Mouse (Mus musculus): ENCODE results near the gene Chchd4. TPM values are rescaled to one million over a fixed set of nuclear protein-coding genes. Genes with fewer than 3 reads are reported as not detected.
A peak's percentile ranks its signal among the peaks of the same experiment; 100 is the strongest.

The Chchd4 gene
- 30.7 and 34.3 TPM in 2 replicates for polyA plus RNA-seq (2016; fragmentation: Nextera tagmentation; extraction: Ambion mirVana)

DNA sequence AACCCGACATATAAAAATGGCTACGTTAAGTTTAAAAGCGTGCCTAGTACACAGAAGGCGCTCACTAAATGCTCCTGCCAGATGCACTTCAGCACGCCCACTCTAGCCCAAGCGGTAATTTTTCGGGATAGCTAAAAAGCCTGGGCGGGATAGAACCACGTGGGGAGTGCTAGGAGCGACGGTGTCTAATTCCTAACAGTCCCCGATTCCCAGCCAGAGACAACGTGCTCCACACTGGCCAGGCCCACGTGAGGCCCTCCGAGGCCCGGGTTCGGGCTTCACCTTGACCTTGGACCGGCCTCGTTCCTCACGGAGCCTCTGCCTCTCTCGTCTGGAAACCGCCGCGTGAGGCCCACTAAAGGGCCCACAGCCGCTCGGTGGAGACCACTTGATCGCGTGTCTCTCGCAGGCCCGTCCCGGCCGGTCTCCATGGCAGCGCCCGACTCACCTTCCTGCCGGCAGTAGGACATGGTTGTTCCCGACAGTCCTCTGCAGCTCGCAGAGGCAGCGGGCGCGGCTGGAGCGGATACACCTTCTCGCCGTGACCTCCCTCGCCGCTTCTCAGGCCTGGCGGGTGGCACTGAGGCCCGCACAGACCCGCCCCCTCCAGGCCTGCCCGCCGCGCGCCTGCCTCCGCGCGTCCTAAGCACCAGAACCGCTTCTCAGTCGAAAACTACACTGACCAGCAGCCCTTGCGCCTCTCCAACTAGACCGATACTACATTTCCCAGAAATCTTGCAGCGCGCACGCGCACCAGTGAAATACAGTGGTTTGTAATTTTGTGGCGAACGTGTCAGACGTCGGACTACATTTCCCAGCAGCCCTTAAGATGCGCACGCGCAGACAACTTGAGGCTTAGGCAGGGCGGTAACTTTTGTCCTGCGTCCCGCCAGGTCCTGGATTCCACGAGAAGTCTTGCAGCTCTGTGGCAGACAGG lies at the start of gene Chchd4, which contains the start of gene Tmem43:
Gene Chchd4 (minus strand): TSS at position 679 of the 937 bp plus-strand sequence.
Gene Tmem43 (plus strand): TSS at position 836 of the 937 bp plus-strand sequence.
- under 1% methylated on average over 74 of the region's 74 CpGs for WGBS
- Histone ChIP-seq H3K27me3 (ENCODE audit: low read depth, poor library complexity, severe bottlenecking) (no peaks in the 10 kb centered on the region), H3K9me3 (replicated peaks) (no peaks in the 10 kb centered on the region), H3K4me1 (peaks cover 41% of the 10 kb centered on the region), H3K27ac (replicated peaks) (peak within 1 kb of the TSS; percentile 88), H3K36me3 (peaks cover 54% of the 10 kb centered on the region), H3K4me3 (peak within 1 kb of the TSS; percentile 90)
- DNase-seq (ENCODE audit: low spot score): peak; percentile 98

DNA sequence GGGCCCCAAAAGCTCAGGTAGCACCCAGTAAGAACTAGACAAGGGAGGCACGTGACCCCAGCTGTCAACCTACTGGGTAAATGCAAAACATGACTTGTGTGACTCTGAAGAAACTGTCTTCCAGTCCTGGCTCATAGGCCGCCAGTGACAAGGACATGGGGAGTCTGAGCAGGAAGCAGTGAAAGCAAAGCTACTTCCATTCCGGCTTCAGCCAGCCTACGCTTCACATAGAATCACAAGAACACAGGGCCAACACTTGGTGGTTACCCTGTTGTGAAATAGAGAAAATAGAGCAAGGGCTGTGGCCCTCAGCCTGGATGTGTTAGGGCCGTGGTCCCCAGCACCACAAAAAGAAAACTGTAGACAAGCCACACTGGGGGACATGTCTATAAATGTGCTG lies 49.5 kb upstream of the Chchd4 start:
- Histone ChIP-seq H3K4me3 (no peak overlapping the region), H3K27me3 (ENCODE audit: low read depth, poor library complexity, severe bottlenecking) (no peaks in the 10 kb centered on the region), H3K9me3 (replicated peaks) (no peaks in the 10 kb centered on the region), H3K27ac (replicated peaks) (no peak overlapping the region), H3K4me1 (no peaks in the 10 kb centered on the region), H3K36me3 (peaks cover 80% of the 10 kb centered on the region)
- WGBS: 95% methylated on average over 5 of the region's 5 CpGs
- DNase-seq (ENCODE audit: low spot score): no peak

DNA sequence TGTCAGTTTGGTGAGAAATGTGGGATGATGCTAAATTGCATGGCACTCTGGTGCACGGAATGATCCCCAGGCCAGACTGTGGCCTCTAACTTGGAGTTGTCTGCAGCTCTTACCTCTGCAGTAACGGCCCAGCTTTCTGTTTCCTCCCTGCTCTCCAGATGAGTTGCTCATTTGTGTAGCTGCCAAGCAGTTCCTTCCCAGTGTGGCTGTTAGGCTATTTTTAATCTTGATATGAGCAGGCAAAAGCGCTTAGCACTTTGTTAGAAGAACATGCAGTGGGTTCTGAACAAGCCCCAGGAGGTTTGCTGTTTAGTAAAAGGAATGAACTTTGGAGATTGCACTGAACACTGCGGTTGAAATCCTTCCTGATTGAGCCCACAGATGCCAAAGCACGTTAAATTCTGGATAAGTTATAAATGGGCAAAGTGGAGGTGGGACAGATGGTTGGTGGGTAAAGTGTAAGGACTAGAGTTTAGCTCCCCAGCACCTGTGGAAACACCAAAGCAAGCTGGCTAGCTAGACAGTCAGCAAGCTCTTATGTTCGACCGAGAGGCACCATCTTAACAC lies 45.2 kb upstream of the Chchd4 start:
- Histone ChIP-seq H3K27me3 (ENCODE audit: low read depth, poor library complexity, severe bottlenecking) (no peaks in the 10 kb centered on the region), H3K4me1 (peaks cover 33% of the 10 kb centered on the region), H3K36me3 (peaks cover 64% of the 10 kb centered on the region), H3K4me3 (no peak overlapping the region), H3K27ac (replicated peaks) (no peak overlapping the region), H3K9me3 (replicated peaks) (no peaks in the 10 kb centered on the region)
- no peak for DNase-seq (ENCODE audit: low spot score)
- 90% methylated on average over 7 of the region's 7 CpGs for WGBS

DNA sequence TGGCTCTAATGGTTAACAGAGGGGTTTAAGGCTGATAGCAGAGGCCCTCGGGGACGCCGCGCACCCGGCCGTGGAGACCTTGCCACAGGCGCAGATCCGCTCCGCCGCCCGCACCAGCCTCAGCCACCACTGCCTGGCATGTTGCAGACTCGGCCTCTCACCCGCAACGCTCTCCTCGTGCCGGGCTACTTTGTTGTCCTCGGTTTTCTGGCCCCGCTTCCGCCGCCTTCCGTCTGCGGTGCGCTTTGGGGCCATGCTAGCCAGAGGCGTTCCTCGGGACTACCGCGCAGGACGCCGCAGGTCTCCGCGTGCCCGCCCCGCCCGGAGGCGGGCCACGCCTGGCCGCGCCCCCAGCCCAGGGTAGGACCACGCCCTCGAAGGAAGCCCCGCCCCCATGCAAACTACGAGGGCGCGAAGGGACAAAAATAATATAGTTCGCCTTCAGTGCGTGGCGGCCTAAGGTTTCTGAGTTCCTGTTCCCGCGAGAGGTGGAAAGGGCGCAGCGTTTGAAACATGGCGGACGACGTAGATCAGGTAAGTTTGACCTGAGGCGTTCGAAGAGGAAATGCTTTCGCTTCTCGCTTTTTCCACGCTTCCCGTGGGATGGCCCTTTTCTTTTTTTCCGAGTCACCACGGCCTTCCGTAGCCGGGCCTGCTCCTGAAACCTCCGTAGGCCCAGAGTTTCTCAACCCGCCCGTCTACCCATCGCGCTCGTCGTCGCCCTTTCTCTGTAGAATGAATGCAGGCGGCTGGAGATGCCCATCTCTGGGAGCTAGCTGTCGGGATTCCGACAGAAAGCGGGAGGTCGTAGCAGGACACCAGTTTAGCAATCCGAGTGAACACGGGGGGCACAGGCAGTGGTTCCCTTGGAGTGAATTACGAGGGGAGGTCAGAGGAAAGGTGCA lies 42.5 kb upstream of the Chchd4 start, which contains the start of the genes Xpc and Lsm3:
Gene Xpc (minus strand): TSS at position 344 of the 905 bp plus-strand sequence.
Gene Lsm3 (plus strand): TSS at position 384 of the 905 bp plus-strand sequence.
- Histone ChIP-seq H3K36me3 (peaks cover 47% of the 10 kb centered on the region), H3K4me3 (peak within 1 kb of the TSS; percentile 83), H3K27me3 (ENCODE audit: low read depth, poor library complexity, severe bottlenecking) (no peaks in the 10 kb centered on the region), H3K27ac (replicated peaks) (peak within 1 kb of the TSS; percentile 92), H3K4me1 (peaks cover 36% of the 10 kb centered on the region), H3K9me3 (replicated peaks) (no peaks in the 10 kb centered on the region)
- DNase-seq (ENCODE audit: low spot score): peak; percentile 98
- WGBS: under 1% methylated on average over 80 of the region's 80 CpGs

DNA sequence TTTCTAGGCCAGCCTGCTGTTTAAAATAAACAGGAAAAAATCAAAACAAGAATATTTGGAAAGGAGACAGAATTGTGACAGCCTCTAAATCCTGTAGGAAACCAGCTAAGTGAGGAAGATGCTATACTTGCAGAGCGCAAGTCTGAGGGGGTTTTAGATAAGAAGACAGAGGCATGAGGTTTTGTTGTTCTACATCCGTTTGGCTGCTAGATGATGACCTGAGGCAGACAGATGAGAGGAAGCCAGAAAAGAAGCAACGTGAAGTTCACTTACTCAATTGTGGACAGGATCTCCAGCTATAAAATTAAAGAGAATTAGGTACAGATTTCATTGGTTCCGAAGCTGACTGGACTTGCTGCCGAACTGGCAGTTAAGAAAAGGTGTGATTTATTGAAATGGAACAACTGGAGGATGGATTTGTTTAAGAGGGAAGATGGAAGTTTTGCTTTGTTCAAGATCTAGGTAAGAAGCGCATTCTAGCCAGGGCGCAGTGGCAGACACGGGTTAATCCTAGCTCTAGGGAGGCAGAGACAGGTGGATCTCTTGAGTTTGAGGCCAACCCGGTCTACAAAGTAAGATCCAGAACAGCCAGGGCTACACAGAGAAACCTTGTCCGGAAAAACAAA lies 41.5 kb upstream of the Chchd4 start:
- 43% methylated on average over 10 of the region's 10 CpGs for WGBS
- H3K4me3 ChIP-seq: peak overlapping the region; percentile 83
- H3K27me3 ChIP-seq (ENCODE audit: low read depth, poor library complexity, severe bottlenecking): no peaks in the 10 kb centered on the region
- H3K9me3 ChIP-seq (replicated peaks): no peaks in the 10 kb centered on the region
- H3K27ac ChIP-seq (replicated peaks): peak overlapping the region; percentile 92
- DNase-seq (ENCODE audit: low spot score): no peak
- H3K36me3 ChIP-seq: peaks cover 46% of the 10 kb centered on the region
- peaks cover 36% of the 10 kb centered on the region for H3K4me1 ChIP-seq

DNA sequence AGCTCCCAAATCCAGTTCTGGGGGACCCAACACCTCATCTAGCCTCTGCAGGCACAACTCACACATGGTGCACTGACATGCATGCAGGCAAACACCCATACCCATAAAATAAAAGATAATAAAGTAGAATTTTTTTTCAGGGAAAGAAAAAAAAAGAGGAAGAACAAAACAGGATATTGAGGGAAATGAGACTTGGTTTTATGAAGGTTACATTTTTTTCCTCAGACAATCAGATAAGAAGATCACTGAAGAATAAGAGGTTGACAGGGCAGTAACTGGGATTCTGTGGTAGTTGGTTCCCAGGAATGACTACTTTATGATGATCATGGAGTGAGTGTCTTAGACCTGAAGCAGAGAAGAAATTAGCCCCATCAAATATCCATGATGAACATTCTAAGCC lies 40.8 kb upstream of the Chchd4 start:
- H3K4me1 ChIP-seq: peaks cover 36% of the 10 kb centered on the region
- H3K9me3 ChIP-seq (replicated peaks): no peaks in the 10 kb centered on the region
- H3K36me3 ChIP-seq: peaks cover 45% of the 10 kb centered on the region
- DNase-seq (ENCODE audit: low spot score): no peak
- H3K4me3 ChIP-seq: 0 out of 2 replicates have a peak overlapping the region, but pooled peaks have one; percentile 83
- no peak overlapping the region for H3K27ac ChIP-seq (replicated peaks)
- H3K27me3 ChIP-seq (ENCODE audit: low read depth, poor library complexity, severe bottlenecking): no peaks in the 10 kb centered on the region

DNA sequence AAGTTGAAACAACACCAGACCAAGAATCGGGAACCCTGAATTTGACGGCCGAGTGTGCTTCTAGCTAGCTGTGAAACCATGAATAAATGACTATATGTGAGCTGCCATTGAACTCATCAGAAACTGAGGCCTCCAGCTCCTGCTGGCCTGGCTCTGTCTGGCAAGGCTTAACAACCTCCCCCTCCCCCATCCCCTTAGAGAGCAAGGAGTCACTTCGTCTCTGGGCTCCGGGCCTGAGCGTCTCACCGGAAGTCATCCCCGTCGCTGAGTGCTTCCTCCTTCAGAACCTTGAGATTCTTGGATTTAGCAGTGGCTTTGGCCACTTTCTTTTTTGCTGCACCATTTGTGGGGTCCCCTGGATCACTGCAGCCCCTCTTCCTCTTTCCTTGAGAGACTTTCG lies 36.9 kb upstream of the Chchd4 start:
- Histone ChIP-seq H3K4me1 (peaks cover 19% of the 10 kb centered on the region), H3K4me3 (no peak overlapping the region), H3K36me3 (peaks cover 64% of the 10 kb centered on the region), H3K9me3 (replicated peaks) (no peaks in the 10 kb centered on the region), H3K27me3 (ENCODE audit: low read depth, poor library complexity, severe bottlenecking) (no peaks in the 10 kb centered on the region), H3K27ac (replicated peaks) (no peak overlapping the region)
- 83% methylated on average over 10 of the region's 10 CpGs for WGBS
- DNase-seq (ENCODE audit: low spot score): no peak

DNA sequence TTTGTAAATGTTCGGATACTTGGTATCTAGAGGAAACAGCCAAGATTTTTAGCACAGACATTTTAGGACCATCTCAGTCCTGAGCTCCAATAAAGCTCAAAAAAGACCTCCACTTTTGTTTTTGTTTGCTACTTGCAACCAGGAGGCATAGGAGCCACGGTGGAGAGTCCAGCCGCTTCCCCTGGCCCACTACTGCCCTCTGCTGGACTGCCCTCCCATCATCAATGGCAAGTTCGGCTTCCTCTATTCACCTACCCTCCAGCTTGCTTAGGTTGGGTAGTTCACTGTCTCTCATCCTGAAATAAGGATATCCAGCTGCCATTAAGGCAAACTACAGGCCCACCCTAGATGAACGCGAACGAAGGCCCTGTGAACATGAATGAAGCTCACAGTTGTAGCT lies 36.0 kb upstream of the Chchd4 start:
- Histone ChIP-seq H3K4me3 (no peak overlapping the region), H3K27me3 (ENCODE audit: low read depth, poor library complexity, severe bottlenecking) (no peaks in the 10 kb centered on the region), H3K27ac (replicated peaks) (no peak overlapping the region), H3K36me3 (peaks cover 73% of the 10 kb centered on the region), H3K9me3 (replicated peaks) (no peaks in the 10 kb centered on the region), H3K4me1 (peaks cover 10% of the 10 kb centered on the region)
- 47% methylated on average over 7 of the region's 7 CpGs for WGBS
- peak; percentile 70 for DNase-seq (ENCODE audit: low spot score)

DNA sequence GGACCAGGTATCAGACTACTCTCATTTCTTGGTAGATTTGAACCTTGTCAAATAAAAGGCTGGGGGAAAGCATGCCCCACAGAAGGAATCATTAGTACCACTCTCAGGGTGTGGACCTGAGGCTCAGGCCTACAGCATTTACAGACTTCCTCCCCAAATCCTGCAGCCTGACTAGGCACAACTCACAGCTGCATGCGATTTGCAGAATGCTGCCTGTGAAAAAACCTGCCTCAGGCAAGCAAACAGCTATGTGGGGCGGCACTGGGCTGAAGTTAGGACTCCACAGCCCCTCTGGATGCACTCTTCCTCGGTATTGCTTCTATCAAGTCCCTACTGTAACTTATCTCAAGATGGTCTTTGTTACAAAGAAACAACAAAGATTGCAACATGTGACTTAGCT lies 34.7 kb upstream of the Chchd4 start:
- DNase-seq (ENCODE audit: low spot score): no peak
- H3K27me3 ChIP-seq (ENCODE audit: low read depth, poor library complexity, severe bottlenecking): no peaks in the 10 kb centered on the region
- H3K4me3 ChIP-seq: no peak overlapping the region
- H3K36me3 ChIP-seq: peaks cover 85% of the 10 kb centered on the region
- H3K9me3 ChIP-seq (replicated peaks): peaks cover 7% of the 10 kb centered on the region; the same call in 1 of the 2 replicates
- no peak overlapping the region for H3K27ac ChIP-seq (replicated peaks)
- 88% methylated on average over 3 of the region's 3 CpGs for WGBS
- H3K4me1 ChIP-seq: no peaks in the 10 kb centered on the region

DNA sequence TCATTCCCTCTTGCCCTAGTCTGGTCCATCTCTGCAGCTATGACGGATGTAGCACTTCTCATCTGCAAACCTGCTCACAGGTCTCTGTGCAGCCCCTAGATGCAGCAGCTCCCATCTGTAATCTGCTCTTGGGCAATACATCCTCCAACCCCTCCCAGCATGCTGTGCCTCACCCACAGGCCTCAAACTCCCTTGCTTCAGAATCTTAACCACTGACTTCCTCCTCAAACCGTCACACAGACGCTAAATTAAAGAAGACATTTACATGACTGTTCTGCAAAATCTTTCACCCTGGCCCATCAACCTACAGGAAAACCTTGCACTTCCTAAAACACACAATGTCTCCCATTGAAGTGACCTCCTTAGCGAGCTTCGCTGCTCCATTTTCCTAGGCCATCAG lies 32.7 kb upstream of the Chchd4 start:
- Histone ChIP-seq H3K9me3 (replicated peaks) (peaks cover 7% of the 10 kb centered on the region; the same call in 1 of the 2 replicates), H3K27ac (replicated peaks) (no peak overlapping the region), H3K36me3 (peaks cover 96% of the 10 kb centered on the region), H3K4me1 (no peaks in the 10 kb centered on the region), H3K27me3 (ENCODE audit: low read depth, poor library complexity, severe bottlenecking) (no peaks in the 10 kb centered on the region), H3K4me3 (no peak overlapping the region)
- no peak for DNase-seq (ENCODE audit: low spot score)
- WGBS: 92% methylated on average over 5 of the region's 5 CpGs

DNA sequence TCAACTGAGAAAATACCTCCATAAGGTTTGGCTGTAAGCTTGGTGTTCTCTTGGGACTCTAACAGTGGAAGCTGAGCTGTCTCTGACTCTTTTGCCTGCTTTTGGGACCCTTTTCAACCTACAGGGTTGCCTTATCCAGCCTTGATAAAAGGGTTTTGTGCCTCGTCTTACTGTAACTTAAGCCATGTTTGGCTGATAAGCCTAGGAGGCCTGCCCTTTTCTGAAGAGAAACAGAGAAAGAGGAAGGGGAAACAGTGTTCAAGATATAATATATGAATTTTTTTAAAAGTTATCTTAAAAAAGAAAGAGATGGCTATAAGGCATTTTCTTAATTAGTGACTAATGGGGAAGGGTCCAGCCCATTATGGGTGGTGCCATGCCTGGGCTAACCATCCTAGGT lies 30.0 kb upstream of the Chchd4 start:
- Histone ChIP-seq H3K4me1 (no peaks in the 10 kb centered on the region), H3K4me3 (no peak overlapping the region), H3K27ac (replicated peaks) (no peak overlapping the region), H3K27me3 (ENCODE audit: low read depth, poor library complexity, severe bottlenecking) (no peaks in the 10 kb centered on the region), H3K9me3 (replicated peaks) (peaks cover 7% of the 10 kb centered on the region; the same call in 1 of the 2 replicates), H3K36me3 (peaks cover 100% of the 10 kb centered on the region)
- 91% methylated on average over 1 of the region's 1 CpGs for WGBS
- DNase-seq (ENCODE audit: low spot score): no peak

DNA sequence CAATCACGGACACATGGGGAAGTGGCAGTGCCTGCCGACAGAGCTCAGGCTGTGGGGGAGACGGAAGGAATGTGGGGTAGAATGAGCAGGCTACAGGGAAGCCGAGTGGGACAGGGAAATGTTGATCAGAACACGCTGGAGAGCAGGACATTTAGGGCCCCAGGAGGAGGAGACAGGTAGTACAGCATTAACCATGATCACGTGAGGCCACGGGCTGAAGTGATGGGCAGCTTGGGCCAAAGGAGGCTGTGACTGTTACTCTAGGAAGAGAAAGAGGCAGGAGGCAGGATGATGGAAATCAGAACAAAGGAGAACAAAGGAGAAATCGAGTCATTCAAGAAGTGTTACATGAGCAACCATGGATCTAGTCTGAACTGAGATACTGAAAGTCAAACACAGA lies 21.2 kb upstream of the Chchd4 start:
- Histone ChIP-seq H3K4me1 (peaks cover 5% of the 10 kb centered on the region; the same call in 1 of the 2 replicates), H3K9me3 (replicated peaks) (no peaks in the 10 kb centered on the region), H3K36me3 (peaks cover 96% of the 10 kb centered on the region), H3K27me3 (ENCODE audit: low read depth, poor library complexity, severe bottlenecking) (no peaks in the 10 kb centered on the region), H3K27ac (replicated peaks) (no peak overlapping the region), H3K4me3 (no peak overlapping the region)
- no peak for DNase-seq (ENCODE audit: low spot score)
- 89% methylated on average over 8 of the region's 8 CpGs for WGBS
